Mouse (Mus musculus): ENCODE results near the gene Isg20l2.
"Not testable (repeated sequence)": the region's sequence is repeated elsewhere in the genome, so short reads cannot be mapped to it uniquely, and the experiment has no call there.

Gene Isg20l2

GRCm38 (mm10) chr3:87930078-87930795 lies at the start of gene Isg20l2, which contains the start of gene Rrnad1:
TSS of gene Isg20l2 (plus strand) at chr3:87930314.
TSS of gene Rrnad1 (minus strand) at chr3:87930717.
- DNase-seq = peak; percentile 98

- DNase-seq = no peak
Measured at GRCm38 (mm10) chr3:87884291-87884690, 45.8 kb upstream of the Isg20l2 start.

- DNase-seq = no peak
Measured at GRCm38 (mm10) chr3:87884708-87885251, 45.3 kb upstream of the Isg20l2 start.

- peak; percentile 99 for DNase-seq
Measured at GRCm38 (mm10) chr3:87885281-87886003, 44.7 kb upstream of the Isg20l2 start, which contains the start of gene Prcc. TSS of gene Prcc (minus strand) at chr3:87885608.

- DNase-seq = no peak
Measured at GRCm38 (mm10) chr3:87886004-87886365, 44.1 kb upstream of the Isg20l2 start.

DNA sequence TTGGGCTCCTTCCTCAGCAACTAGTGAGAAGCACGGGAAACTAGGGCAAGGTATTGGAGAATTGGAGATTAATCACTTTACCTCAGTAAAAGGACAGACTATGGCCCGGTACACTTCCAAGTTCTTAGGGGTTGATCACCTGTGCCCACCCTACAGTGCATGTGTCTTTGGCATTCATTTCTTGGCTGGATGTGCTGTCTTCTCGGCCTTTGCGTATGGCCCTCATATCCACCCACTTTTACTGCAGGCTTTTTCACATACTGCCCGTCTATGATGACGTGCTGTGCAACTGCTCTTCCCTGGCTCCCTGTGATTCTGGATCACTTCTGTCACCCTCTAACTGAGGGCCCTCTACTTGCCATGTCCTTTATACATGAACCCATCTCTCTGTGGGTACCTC lies 43.7 kb upstream of the Isg20l2 start:
- DNase-seq = no peak

DNA sequence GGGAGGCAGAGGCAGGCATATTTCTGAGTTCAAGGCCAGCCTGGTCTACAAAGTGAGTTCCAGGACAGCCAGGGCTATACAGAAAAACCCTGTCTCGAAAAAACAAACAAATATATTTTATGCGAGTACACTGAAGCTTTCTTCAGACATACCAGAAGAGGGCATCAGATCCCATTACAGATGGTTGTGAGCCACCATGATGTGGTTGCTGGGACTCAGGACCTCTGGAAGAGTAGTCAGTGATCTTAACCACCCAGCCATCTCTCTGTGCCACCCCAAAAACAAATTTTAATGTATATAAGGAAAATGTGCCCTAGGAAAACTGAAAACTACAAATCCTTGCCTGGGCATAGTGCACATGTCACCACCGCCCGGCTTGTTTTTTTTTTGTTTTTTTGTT lies 42.7 kb upstream of the Isg20l2 start:
- DNase-seq = not testable (repeated sequence)

- no peak for DNase-seq
Measured at GRCm38 (mm10) chr3:87891481-87891880, 38.6 kb upstream of the Isg20l2 start.

- no peak for DNase-seq
Measured at GRCm38 (mm10) chr3:87893367-87893905, 36.7 kb upstream of the Isg20l2 start.

DNA sequence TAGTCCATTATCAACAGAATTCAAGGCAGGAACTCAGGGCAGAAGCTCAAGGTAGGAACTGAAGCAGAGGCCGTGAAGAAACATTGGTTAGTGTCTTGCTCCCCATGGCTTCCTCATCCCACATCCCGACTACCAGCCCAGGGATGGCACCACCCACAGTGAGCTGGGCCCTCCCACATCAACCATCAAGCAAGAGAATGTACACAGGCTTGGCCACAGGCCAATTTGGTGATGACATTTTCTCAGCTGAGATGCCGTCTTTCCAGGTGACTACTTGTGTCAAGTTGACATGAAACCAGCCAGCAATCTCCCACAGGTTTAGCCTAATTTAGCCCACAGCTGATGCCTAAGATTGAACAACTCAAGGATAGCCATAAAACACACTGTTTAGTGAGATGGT lies 30.8 kb upstream of the Isg20l2 start:
- no peak for DNase-seq

GRCm38 (mm10) chr3:87899776-87900175 lies 30.3 kb upstream of the Isg20l2 start:
- DNase-seq = no peak

DNA sequence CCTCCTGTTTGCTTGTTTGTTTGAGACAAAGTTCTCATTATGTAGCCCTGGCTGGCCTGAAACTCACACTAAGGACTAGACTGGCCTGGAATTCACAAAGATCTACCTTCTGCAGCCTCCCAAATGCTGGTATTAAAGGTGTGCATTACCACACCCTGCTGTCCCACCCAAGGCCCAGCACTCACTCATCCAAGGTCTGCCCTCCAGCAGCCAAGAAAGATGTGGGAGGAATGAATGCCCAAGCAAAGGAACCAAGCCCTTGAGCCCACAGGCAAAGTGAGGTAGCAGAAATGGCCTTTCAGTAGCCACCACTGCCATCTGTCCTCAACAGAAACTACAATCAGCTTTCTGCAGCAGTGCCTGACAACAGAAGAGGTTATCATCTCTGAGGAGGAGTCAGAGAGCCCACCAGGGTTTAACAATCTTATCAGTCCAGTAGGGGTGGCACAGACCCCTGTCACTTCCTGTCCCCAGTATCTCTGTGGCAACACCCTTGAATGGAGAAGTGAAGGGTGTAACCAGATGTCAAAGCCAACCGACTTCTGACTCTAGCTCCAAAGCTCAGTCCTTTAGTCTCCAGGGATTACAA lies 29.0 kb upstream of the Isg20l2 start:
- no peak for DNase-seq

GRCm38 (mm10) chr3:87901959-87902358 lies 28.2 kb upstream of the Isg20l2 start:
- not testable (repeated sequence) for DNase-seq

DNA sequence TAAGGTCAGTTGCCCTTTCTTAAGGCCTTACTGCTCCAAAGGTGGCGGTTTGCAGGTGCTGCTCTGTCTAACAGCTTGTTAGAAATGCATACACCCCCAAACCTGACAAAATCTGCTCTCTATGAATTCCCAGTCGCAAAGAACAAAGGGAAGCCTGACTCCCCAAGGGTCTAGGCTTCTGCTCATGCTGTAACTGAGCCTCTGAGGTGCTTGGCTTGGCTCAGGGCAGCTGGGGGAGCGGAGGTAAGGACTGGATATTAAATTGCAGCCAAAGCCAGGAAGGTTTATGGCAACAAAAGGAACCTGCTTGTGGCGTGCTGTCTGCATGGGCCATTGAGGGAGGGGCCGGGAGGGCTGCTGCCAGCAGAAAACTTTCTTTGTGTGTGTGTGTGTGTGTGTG lies 26.3 kb upstream of the Isg20l2 start:
- DNase-seq = no peak

GRCm38 (mm10) chr3:87905880-87906485 lies 24.1 kb upstream of the Isg20l2 start, which contains the start of gene Hdgf:
TSS of gene Hdgf (plus strand) at chr3:87906321.
- peak; percentile 97 for DNase-seq

DNA sequence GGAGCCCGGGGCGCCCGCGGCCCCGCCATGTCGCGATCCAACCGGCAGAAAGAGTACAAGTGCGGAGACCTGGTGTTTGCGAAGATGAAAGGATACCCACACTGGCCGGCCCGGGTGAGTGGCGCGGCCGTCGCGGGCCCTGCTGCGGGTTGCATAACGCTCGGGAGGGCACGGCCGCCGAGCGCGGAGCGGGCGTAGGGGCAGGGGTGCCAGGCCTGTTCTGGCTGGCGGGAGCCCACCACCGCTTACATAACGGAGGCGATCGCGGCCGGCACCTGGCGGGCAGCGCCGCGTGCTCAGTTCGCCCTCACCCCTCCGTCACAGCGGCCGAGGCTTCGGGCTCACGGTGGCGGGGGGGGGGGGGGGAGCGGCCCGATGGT lies 23.5 kb upstream of the Isg20l2 start:
- peak; percentile 42 for DNase-seq

DNA sequence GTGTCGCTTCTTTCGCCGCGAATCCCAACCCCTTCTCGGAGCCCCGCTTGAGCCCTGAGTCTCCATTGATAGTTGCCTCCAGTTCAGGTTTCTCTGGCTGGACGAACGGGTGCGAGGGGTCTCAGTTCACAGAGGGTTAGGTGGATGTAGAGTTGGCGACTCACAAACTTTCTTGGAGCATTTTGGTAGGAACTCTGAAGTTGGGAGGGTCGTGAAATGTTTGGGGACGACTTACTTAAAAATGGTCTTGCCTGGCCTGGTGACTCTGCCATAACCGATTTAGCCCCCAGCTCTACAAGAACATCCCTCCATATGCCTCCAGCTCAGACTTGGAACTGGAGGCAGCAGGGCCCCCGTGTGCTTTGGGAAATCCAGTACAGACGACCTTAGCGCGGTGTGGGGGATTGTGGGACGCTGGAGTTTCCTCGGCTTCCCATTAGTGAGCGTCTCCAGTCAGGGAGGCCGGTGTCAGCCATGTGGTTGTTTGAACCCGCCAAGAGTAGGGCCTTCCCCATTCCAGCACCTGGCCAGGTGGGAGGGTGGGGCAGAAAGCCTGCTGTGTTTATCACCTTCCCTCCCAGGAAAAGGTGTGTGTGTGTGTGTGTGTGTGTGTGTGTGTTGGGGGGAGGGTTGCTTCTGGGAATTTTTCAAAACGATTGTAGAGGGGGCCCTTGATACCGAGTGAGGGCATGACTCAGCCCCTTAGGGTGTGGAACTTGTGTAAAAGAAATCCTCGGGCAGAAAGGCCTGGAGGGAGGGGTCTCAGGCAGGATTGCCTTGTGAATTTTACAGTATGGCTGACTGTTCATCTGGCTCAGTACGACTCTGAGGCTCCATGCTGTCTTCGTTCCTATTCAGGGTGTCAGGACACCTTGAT lies 22.9 kb upstream of the Isg20l2 start:
- DNase-seq = peak; percentile 77

- DNase-seq = no peak
Measured at GRCm38 (mm10) chr3:87907906-87908305, 22.2 kb upstream of the Isg20l2 start.

DNA sequence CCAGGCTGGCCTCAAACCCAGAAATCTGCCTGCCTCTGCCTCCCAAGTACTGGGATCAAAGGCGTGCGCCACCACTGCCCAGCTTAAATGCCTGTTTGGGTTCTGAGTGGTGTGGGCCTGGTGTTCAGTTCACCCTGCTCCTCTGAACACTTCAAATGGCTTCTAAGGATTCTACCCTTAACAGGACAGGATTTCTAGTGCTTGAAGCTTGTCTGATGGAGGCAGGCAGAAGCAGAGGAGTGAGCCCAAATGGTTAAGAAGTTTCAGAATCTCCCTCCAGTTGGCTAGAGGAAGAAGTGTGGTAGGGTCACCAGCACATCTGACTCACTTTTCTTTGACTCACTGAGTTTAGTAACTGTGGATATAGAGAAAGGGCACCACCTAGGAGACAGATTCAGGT lies 20.7 kb upstream of the Isg20l2 start:
- no peak for DNase-seq

- DNase-seq = peak; percentile 32
Measured at GRCm38 (mm10) chr3:87909874-87910273, 20.2 kb upstream of the Isg20l2 start.

- DNase-seq = peak; percentile 95
Measured at GRCm38 (mm10) chr3:87910573-87911141, 19.5 kb upstream of the Isg20l2 start.
